Mouse (Mus musculus): ENCODE measurements around the gene Ccl2.

The Ccl2 gene

DNA sequence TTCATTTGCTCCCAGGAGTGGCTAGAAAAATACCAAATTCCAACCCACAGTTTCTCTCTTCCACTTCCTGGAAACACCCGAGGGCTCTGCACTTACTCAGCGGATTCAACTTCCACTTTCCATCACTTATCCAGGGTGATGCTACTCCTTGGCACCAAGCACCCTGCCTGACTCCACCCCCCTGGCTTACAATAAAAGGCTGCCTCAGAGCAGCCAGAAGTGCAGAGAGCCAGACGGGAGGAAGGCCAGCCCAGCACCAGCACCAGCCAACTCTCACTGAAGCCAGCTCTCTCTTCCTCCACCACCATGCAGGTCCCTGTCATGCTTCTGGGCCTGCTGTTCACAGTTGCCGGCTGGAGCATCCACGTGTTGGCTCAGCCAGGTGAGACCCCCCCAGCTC lies at the start of gene Ccl2:
Gene Ccl2 (plus strand): TSS at position 216 of the 400 bp plus-strand sequence.
- no peak for DNase-seq (ENCODE audit: low read depth, low spot score)

DNA sequence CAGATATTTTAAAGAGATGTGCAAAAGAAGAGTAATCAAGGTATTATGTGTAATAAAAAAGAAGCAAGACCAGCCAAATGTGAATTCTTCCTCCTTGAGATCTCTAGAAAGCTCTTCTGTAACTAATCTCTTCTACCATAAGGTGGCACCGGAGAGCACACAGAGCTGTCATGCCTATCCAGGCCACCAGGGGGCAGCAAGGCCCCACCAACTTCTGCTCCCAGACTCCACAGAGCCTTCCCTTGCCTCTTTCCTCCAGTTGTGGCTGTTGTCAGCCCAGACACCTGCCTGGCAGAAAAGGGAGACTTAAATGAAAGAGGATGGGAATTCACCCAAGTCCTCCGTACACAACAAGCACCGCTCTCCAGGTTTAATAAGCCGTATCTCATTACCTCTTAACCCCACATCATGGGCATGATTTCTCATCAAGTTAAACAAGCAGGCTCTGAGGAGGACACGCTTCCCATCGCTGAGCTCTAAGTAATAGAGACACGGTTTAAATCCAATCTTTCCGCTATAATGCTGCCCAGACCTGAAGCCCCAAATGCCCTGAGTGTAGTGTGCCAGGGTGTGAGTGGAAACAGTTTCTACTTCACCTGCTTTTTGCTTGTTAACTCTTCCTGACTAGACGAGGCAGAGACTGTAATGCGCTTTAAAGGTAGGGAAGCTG lies 39.1 kb upstream of the Ccl2 start:
- peak; percentile 58 for DNase-seq (ENCODE audit: low read depth, low spot score)

GRCm38 (mm10) chr11:81997085-81997484 lies 38.3 kb upstream of the Ccl2 start:
- DNase-seq (ENCODE audit: low read depth, low spot score): no peak

GRCm38 (mm10) chr11:81998646-81999045 lies 36.7 kb upstream of the Ccl2 start:
- DNase-seq (ENCODE audit: low read depth, low spot score): no peak

GRCm38 (mm10) chr11:81999469-81999868 lies 35.9 kb upstream of the Ccl2 start:
- no peak for DNase-seq (ENCODE audit: low read depth, low spot score)

GRCm38 (mm10) chr11:82000581-82000980 lies 34.8 kb upstream of the Ccl2 start:
- no peak for DNase-seq (ENCODE audit: low read depth, low spot score)

DNA sequence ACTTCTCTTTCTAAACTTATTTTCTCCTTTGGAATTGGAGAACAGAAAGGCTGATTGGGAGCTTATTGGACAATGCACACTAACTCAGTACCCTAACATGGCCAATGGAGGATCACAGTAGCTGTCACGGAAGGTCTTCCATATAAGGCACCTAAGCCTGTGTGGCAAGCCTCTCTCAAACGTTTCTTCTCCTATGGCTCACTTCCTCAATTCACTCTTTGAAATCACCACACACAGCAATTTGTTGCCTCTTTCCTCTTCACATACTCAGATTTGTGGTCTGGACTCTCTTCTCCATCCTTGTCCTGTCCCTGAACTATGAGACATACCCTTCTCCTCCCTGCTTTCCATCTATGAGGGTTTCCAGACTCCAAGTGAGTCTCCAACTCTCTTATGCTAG lies 30.6 kb upstream of the Ccl2 start:
- DNase-seq (ENCODE audit: low read depth, low spot score): peak; percentile 17

- DNase-seq (ENCODE audit: low read depth, low spot score): no peak
Observed at GRCm38 (mm10) chr11:82006796-82007423, 28.5 kb upstream of the Ccl2 start.

GRCm38 (mm10) chr11:82010115-82010514 lies 25.3 kb upstream of the Ccl2 start:
- DNase-seq (ENCODE audit: low read depth, low spot score): no peak

- DNase-seq (ENCODE audit: low read depth, low spot score): no peak
Observed at GRCm38 (mm10) chr11:82011411-82012193, 23.8 kb upstream of the Ccl2 start.

GRCm38 (mm10) chr11:82013756-82014155 lies 21.6 kb upstream of the Ccl2 start:
- no peak for DNase-seq (ENCODE audit: low read depth, low spot score)

GRCm38 (mm10) chr11:82015066-82015465 lies 20.3 kb upstream of the Ccl2 start:
- no peak for DNase-seq (ENCODE audit: low read depth, low spot score)

GRCm38 (mm10) chr11:82016181-82016780 lies 19.1 kb upstream of the Ccl2 start:
- no peak for DNase-seq (ENCODE audit: low read depth, low spot score)

DNA sequence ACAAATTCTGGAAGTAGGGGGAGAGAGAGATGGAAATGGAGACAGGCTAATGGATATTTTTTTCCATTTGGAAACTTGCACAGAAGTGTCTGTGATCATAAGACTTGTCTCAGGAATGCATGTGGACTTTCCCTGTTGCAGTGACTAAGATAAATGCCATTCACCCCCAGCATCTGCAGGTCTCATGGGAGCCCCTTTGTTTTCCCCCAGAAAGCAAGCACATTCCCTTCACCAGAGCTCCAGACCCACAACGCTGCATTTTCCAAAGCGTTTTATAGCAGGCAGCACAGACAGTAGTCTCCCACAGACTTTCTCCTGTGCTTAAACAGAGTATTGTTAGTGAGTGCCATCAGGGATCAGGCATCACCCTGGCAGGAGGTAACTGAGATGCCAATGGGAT lies 16.0 kb upstream of the Ccl2 start:
- DNase-seq (ENCODE audit: low read depth, low spot score): no peak

- no peak for DNase-seq (ENCODE audit: low read depth, low spot score)
Observed at GRCm38 (mm10) chr11:82019793-82020192, 15.6 kb upstream of the Ccl2 start.

- no peak for DNase-seq (ENCODE audit: low read depth, low spot score)
Observed at GRCm38 (mm10) chr11:82021406-82021805, 14.0 kb upstream of the Ccl2 start.

- DNase-seq (ENCODE audit: low read depth, low spot score): no peak
Observed at GRCm38 (mm10) chr11:82022504-82023056, 12.8 kb upstream of the Ccl2 start.

- no peak for DNase-seq (ENCODE audit: low read depth, low spot score)
Observed at GRCm38 (mm10) chr11:82023769-82024168, 11.6 kb upstream of the Ccl2 start.

GRCm38 (mm10) chr11:82030171-82030570 lies 5.2 kb upstream of the Ccl2 start:
- no peak for DNase-seq (ENCODE audit: low read depth, low spot score)

DNA sequence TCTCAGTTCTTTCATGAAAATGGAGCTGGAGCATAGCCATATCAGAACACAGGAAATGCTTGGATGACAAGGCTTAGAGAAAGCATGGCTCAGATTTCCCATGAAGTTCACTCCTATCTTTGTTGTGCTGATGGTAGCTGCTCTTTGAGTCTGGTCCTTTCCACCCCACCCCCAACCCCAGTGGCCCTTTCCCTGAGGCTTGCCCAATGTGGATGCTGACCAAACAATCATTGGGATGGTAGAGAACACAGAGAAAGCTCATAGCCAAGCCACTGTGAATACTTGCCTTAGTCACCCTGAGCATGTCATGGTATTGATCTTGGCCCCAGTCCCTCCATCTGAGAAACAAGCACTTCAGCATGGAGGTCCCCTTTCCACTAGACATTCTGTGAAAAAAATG lies 3.2 kb upstream of the Ccl2 start:
- DNase-seq (ENCODE audit: low read depth, low spot score): no peak

- DNase-seq (ENCODE audit: low read depth, low spot score): no peak
Observed at GRCm38 (mm10) chr11:82032678-82033344, 2.6 kb upstream of the Ccl2 start.
